ENCODE assay signal across 8 mouse cellular contexts in genomic region chr9:64936508-64936907, GRCm38 (mm10). TPM values are rescaled to one million over a fixed set of nuclear protein-coding genes. Genes with fewer than 3 reads are reported as not detected.
DNase-seq lines count a peak whose midpoint lies in the region; ATAC-seq and TF ChIP-seq lines count a peak whose summit lies in the region.

No protein-coding gene starts in this region.

- 3% methylated on average over 6 of the region's 6 CpGs for WGBS in heart, embryonic 12.5 days
- WGBS in stomach, embryonic 14.5 days, result 9% methylated on average over 6 of the region's 6 CpGs

- H3K36me3 ChIP-seq in heart, embryonic 12.5 days, result no peaks in the 10 kb centered on the region
- H3K36me3 ChIP-seq in C2C12 (ENCODE audit: control insufficient read depth, insufficient read depth), result no peaks in the 10 kb centered on the region
- no peaks in the 10 kb centered on the region for H3K36me3 ChIP-seq in stomach, embryonic 14.5 days (ENCODE audit: control insufficient read depth, insufficient read depth, low read length)

- H3K4me1 ChIP-seq in heart, embryonic 12.5 days (replicated peaks), result peaks cover 68% of the 10 kb centered on the region
- H3K4me1 ChIP-seq in stomach, embryonic 14.5 days (ENCODE audit: control insufficient read depth, insufficient read depth, low read length), result peaks cover 7% of the 10 kb centered on the region; the same call in 1 of the 2 replicates

- H3K4me2 ChIP-seq in heart, embryonic 12.5 days, result no peak overlapping the region
- H3K4me2 ChIP-seq in stomach, embryonic 14.5 days (replicated peaks; ENCODE audit: low read depth, low read length), result no peak overlapping the region

- no peak overlapping the region for H3K4me3 ChIP-seq in heart, embryonic 12.5 days
- H3K4me3 ChIP-seq in C2C12 (ENCODE audit: insufficient read depth, poor library complexity, severe bottlenecking), result no peak overlapping the region
- H3K4me3 ChIP-seq in stomach, embryonic 14.5 days (ENCODE audit: low read depth, low read length), result no peak overlapping the region

- ATAC-seq in heart, embryonic 12.5 days (ENCODE audit: insufficient number of reproducible peaks, low FRiP score), result no peak
- ATAC-seq in stomach, embryonic 14.5 days (ENCODE audit: insufficient number of reproducible peaks, insufficient read depth, low FRiP score, low read depth), result peak; percentile 16; the same call in 1 of the 2 replicates

- H3K27me3 ChIP-seq in heart, embryonic 12.5 days (replicated peaks), result no peaks in the 10 kb centered on the region; the same call in 1 of the 2 replicates
- peaks cover 20% of the 10 kb centered on the region for H3K27me3 ChIP-seq in C2C12 (ENCODE audit: control insufficient read depth, insufficient read depth, insufficient read length)
- no peaks in the 10 kb centered on the region for H3K27me3 ChIP-seq in stomach, embryonic 14.5 days (ENCODE audit: control insufficient read depth, insufficient read depth, low read length)

- peak; percentile 49 for TF ChIP-seq CTCF in C2C12 (IDR thresholded peaks at IDR 0.05; ENCODE audit: control insufficient read depth, insufficient read depth, insufficient read length)

- H3K79me2 ChIP-seq in C2C12 (ENCODE audit: control insufficient read depth, insufficient read depth), result no peaks in the 10 kb centered on the region

- H3ac ChIP-seq in C2C12 (ENCODE audit: control insufficient read depth, insufficient read length, low read depth), result no peak overlapping the region

- no peaks in the 10 kb centered on the region for H3K79me3 ChIP-seq in C2C12 (ENCODE audit: low read depth)

- no peak overlapping the region for H3K9ac ChIP-seq in heart, embryonic 12.5 days
- no peak overlapping the region for H3K9ac ChIP-seq in stomach, embryonic 14.5 days (replicated peaks; ENCODE audit: low read depth, low read length)

- H3K27ac ChIP-seq in heart, embryonic 12.5 days (ENCODE audit: poor library complexity, severe bottlenecking), result no peak overlapping the region
- no peak overlapping the region for H3K27ac ChIP-seq in stomach, embryonic 14.5 days (ENCODE audit: low read length)

- H3K9me3 ChIP-seq in heart, embryonic 12.5 days (replicated peaks), result no peaks in the 10 kb centered on the region
- H3K9me3 ChIP-seq in stomach, embryonic 14.5 days (ENCODE audit: control insufficient read depth, low read depth, low read length), result no peaks in the 10 kb centered on the region

- DNase-seq in heart, adult 11 months, result peak; percentile 93
- DNase-seq in adrenal gland, postnatal 36 days, result peak; percentile 65 to 81
- DNase-seq in frontal cortex, postnatal 36 days (ENCODE audit: low spot score in 2 of 2), result peak; percentile 51 to 71
- peak; percentile 44 for DNase-seq in layer of hippocampus, adult 9-11 months
- DNase-seq in lung, postnatal 25 days (ENCODE audit: low spot score), result peak; percentile 53

TF ChIP-seq in C2C12, 6 proteins besides CTCF, POLR2A, EP300 and RAD21:
- TF ChIP-seq MAX (IDR thresholded peaks at IDR 0.05), result no peak
TF ChIP-seq in C2C12: peak in this region for 0.

RNA-seq across cellular contexts. Expression of gene Slc24a1, which starts 14.9 kb away (rescaled TPM):
- 0.05 TPM in 2 replicates for polyA plus RNA-seq in heart, embryonic 12.5 days (2016; fragmentation: Nextera tagmentation; extraction: Ambion mirVana)
- polyA plus RNA-seq in C2C12 (2012; fragmentation: generic; extraction: Trizol), result not detected
- not detected for total RNA-seq in adrenal gland, postnatal 36 days (2021)
- polyA plus RNA-seq in stomach, embryonic 14.5 days (2014; fragmentation: Nextera tagmentation; extraction: Ambion mirVana), result not detected in 2 replicates

RNA-seq across cellular contexts. Expression of gene Ints14, which starts 24.2 kb away (rescaled TPM):
- 45.2 and 48.6 TPM in 2 replicates for polyA plus RNA-seq in heart, embryonic 12.5 days (2016; fragmentation: Nextera tagmentation; extraction: Ambion mirVana)
- polyA plus RNA-seq in C2C12 (2012; fragmentation: generic; extraction: Trizol), result 20.5 TPM
- 10 to 100 TPM; 24.9 to 30.3 TPM for total RNA-seq in adrenal gland, postnatal 36 days (2021)
- 53.2 and 56.2 TPM in 2 replicates for polyA plus RNA-seq in stomach, embryonic 14.5 days (2014; fragmentation: Nextera tagmentation; extraction: Ambion mirVana)
